Mouse (Mus musculus): Measurements from ENCODE around the gene Neurod1.

The Neurod1 gene

GRCm38 (mm10) chr2:79442906-79443305 is 13.6 kb downstream of the Neurod1 start:
- no peak for DNase-seq

GRCm38 (mm10) chr2:79442227-79442626 is 14.3 kb downstream of the Neurod1 start:
- no peak for DNase-seq

- no peak for DNase-seq
Measured at GRCm38 (mm10) chr2:79430061-79430460, 26.5 kb downstream of the Neurod1 start.

GRCm38 (mm10) chr2:79429650-79430049 is 26.9 kb downstream of the Neurod1 start:
- DNase-seq = no peak

- DNase-seq = no peak
Measured at GRCm38 (mm10) chr2:79429108-79429507, 27.4 kb downstream of the Neurod1 start.

- no peak for DNase-seq
Measured at GRCm38 (mm10) chr2:79428569-79429104, 27.9 kb downstream of the Neurod1 start.

- DNase-seq = no peak
Measured at GRCm38 (mm10) chr2:79428022-79428421, 28.5 kb downstream of the Neurod1 start.

GRCm38 (mm10) chr2:79421696-79422095 is 34.9 kb downstream of the Neurod1 start:
- no peak for DNase-seq

- DNase-seq = no peak
Measured at GRCm38 (mm10) chr2:79414505-79414904, 42.0 kb downstream of the Neurod1 start.

GRCm38 (mm10) chr2:79410903-79411255 is 45.7 kb downstream of the Neurod1 start:
- DNase-seq = no peak

GRCm38 (mm10) chr2:79410247-79410902 is 46.2 kb downstream of the Neurod1 start:
- DNase-seq = no peak

- no peak for DNase-seq
Measured at GRCm38 (mm10) chr2:79405661-79406405, 50.7 kb downstream of the Neurod1 start.

All from spleen, adult 18-20 months (tissue).